Comparison of ENCODE assay signal across 9 mouse cellular contexts in genomic region chr2:93372097-93372571, GRCm38 (mm10). TPM values are rescaled to one million over a fixed set of nuclear protein-coding genes. Genes with fewer than 3 reads are reported as not detected.
DNase-seq lines count a peak whose midpoint lies in the region; ATAC-seq and TF ChIP-seq lines count a peak whose summit lies in the region.
"Had no signal": no experiment of that assay in that cellular context is flagged by ENCODE, and none has a peak within 500 bp of the region (broad histone marks: within the 10 kb centered on the region; RNA-seq: fewer than 3 reads in every experiment).

No protein-coding gene starts in this region.

- no peak overlapping the region for H3K9ac ChIP-seq in heart, embryonic 12.5 days
- no peak overlapping the region for H3K9ac ChIP-seq in heart, adult 2 months (ENCODE audit: low read depth, low read length)
- H3K9ac ChIP-seq in lung, embryonic 15.5 days: no peak overlapping the region
- H3K9ac ChIP-seq in forebrain, embryonic 12.5 days: no peak overlapping the region
- H3K9ac ChIP-seq: limb, embryonic 15.5 days had no signal

- no peak for DNase-seq in heart, adult 2 months
- DNase-seq in lung, adult 18-20 months: no peak
- peak; percentile 46 to 72 for DNase-seq in adrenal gland, postnatal 36 days
- DNase-seq in limb, embryonic 10.5 days (ENCODE audit: low spot score): no peak

- H3K4me1 ChIP-seq in heart, embryonic 12.5 days (replicated peaks): peaks cover 17% of the 10 kb centered on the region
- peaks cover 3% of the 10 kb centered on the region for H3K4me1 ChIP-seq in heart, adult 2 months (ENCODE audit: control insufficient read depth, insufficient read depth, low read length)
- 0 out of 2 replicates have a peak, but pooled peaks cover 4% of the 10 kb centered on the region for H3K4me1 ChIP-seq in lung, embryonic 15.5 days
- peaks cover 30% of the 10 kb centered on the region for H3K4me1 ChIP-seq in limb, embryonic 10.5 days
- H3K4me1 ChIP-seq in forebrain, embryonic 12.5 days: peaks cover 18% of the 10 kb centered on the region

- peak; percentile 59 for ATAC-seq in heart, embryonic 12.5 days (ENCODE audit: insufficient number of reproducible peaks, low FRiP score)
- peak; percentile 31; the same call in 1 of the 2 replicates for ATAC-seq in lung, embryonic 15.5 days (ENCODE audit: borderline replicate concordance, extremely low read depth, low FRiP score, low TSS enrichment)
- ATAC-seq in forebrain, embryonic 12.5 days (ENCODE audit: low FRiP score): no peak
- no peak for ATAC-seq in megakaryocyte-erythroid progenitor cell, adult 5-6 weeks (replicated peaks; ENCODE audit: low FRiP score, low TSS enrichment, poor library complexity, severe bottlenecking)

- H3K79me2 ChIP-seq in heart, adult 2 months (replicated peaks; ENCODE audit: control insufficient read depth, insufficient read depth, low read length): no peaks in the 10 kb centered on the region

- H3K27me3 ChIP-seq in heart, embryonic 12.5 days (replicated peaks): no peaks in the 10 kb centered on the region
- H3K27me3 ChIP-seq in heart, adult 2 months (ENCODE audit: control insufficient read depth, insufficient read depth, low read length): no peaks in the 10 kb centered on the region; the same call in 1 of the 2 replicates
- no peaks in the 10 kb centered on the region for H3K27me3 ChIP-seq in lung, embryonic 15.5 days
- H3K27me3 ChIP-seq in limb, embryonic 10.5 days (ENCODE audit: low read depth, poor library complexity, severe bottlenecking): no peaks in the 10 kb centered on the region
- no peaks in the 10 kb centered on the region for H3K27me3 ChIP-seq in forebrain, embryonic 12.5 days
- H3K27me3 ChIP-seq: limb, embryonic 15.5 days had no signal

- peak overlapping the region; percentile 15; the same call in 1 of the 2 replicates for H3K27ac ChIP-seq in heart, embryonic 12.5 days (ENCODE audit: poor library complexity, severe bottlenecking)
- no peak overlapping the region for H3K27ac ChIP-seq in heart, adult 2 months
- H3K27ac ChIP-seq in lung, embryonic 15.5 days: no peak overlapping the region; the same call in 1 of the 2 replicates
- H3K27ac ChIP-seq in limb, embryonic 10.5 days: peak overlapping the region; percentile 42; the same call in 1 of the 2 replicates
- H3K27ac ChIP-seq in forebrain, embryonic 12.5 days: no peak overlapping the region
- H3K27ac ChIP-seq: limb, embryonic 15.5 days had no signal

- no peak for TF ChIP-seq EP300 in heart, adult 2 months (IDR thresholded peaks at IDR 0.05; ENCODE audit: insufficient read depth, low read depth, low read length)

- H3K36me3 ChIP-seq in heart, embryonic 12.5 days: no peaks in the 10 kb centered on the region
- H3K36me3 ChIP-seq in heart, adult 2 months (ENCODE audit: control insufficient read depth, insufficient read depth, low read length): no peaks in the 10 kb centered on the region
- no peaks in the 10 kb centered on the region for H3K36me3 ChIP-seq in lung, embryonic 15.5 days
- H3K36me3 ChIP-seq in limb, embryonic 10.5 days: no peaks in the 10 kb centered on the region
- no peaks in the 10 kb centered on the region for H3K36me3 ChIP-seq in forebrain, embryonic 12.5 days (replicated peaks)
- H3K36me3 ChIP-seq: limb, embryonic 15.5 days had no signal

- no peak overlapping the region for H3K4me3 ChIP-seq in heart, embryonic 12.5 days
- H3K4me3 ChIP-seq in heart, adult 2 months: no peak overlapping the region
- H3K4me3 ChIP-seq in lung, embryonic 15.5 days: no peak overlapping the region
- H3K4me3 ChIP-seq in limb, embryonic 10.5 days: no peak overlapping the region
- no peak overlapping the region for H3K4me3 ChIP-seq in forebrain, embryonic 12.5 days (replicated peaks)
- H3K4me3 ChIP-seq: limb, embryonic 15.5 days had no signal

- intact Hi-C loops in heart, adult 2 months (cut with DNase I): no loop called here

- TF ChIP-seq POLR2A in heart, adult 2 months (IDR thresholded peaks at IDR 0.05; ENCODE audit: insufficient read depth, low read depth, low read length): no peak

- 9% methylated on average over 5 of the region's 6 CpGs for WGBS in heart, embryonic 12.5 days
- 18% methylated on average over 5 of the region's 6 CpGs for WGBS in heart, adult 2 months
- WGBS in lung, embryonic 15.5 days: 11% methylated on average over 4 of the region's 6 CpGs
- 16% methylated on average over 6 of the region's 6 CpGs for WGBS in limb, embryonic 10.5 days
- 41% methylated on average over 3 of the region's 6 CpGs for WGBS in forebrain, embryonic 12.5 days

- no peak for TF ChIP-seq CTCF in heart, adult 2 months (IDR thresholded peaks at IDR 0.05)

- no peak overlapping the region for H3K4me2 ChIP-seq in heart, embryonic 12.5 days
- H3K4me2 ChIP-seq in lung, embryonic 15.5 days: no peak overlapping the region
- H3K4me2 ChIP-seq in forebrain, embryonic 12.5 days: no peak overlapping the region
- H3K4me2 ChIP-seq: limb, embryonic 15.5 days had no signal

- H3K9me3 ChIP-seq in heart, embryonic 12.5 days (replicated peaks): peaks cover 3% of the 10 kb centered on the region
- no peaks in the 10 kb centered on the region for H3K9me3 ChIP-seq in lung, embryonic 15.5 days
- no peaks in the 10 kb centered on the region for H3K9me3 ChIP-seq in limb, embryonic 10.5 days (replicated peaks)
- no peaks in the 10 kb centered on the region for H3K9me3 ChIP-seq in forebrain, embryonic 12.5 days
- H3K9me3 ChIP-seq: limb, embryonic 15.5 days had no signal

RNA-seq across cellular contexts. Expression of gene Tspan18, which starts 37.8 kb away (rescaled TPM):
- polyA plus RNA-seq in heart, embryonic 12.5 days (2016; fragmentation: Nextera tagmentation; extraction: Ambion mirVana): 58.5 and 63.8 TPM in 2 replicates
- total RNA-seq in heart, adult 2 months (2021): 10 to 100 TPM in 1 of 2 experiments, 1 to 10 TPM in 1; 9.4 to 16.0 TPM
- polyA plus RNA-seq in heart, adult 2 months (2012; rRNA removed): 21.3 and 23.8 TPM in 2 replicates
- 25.4 and 29.0 TPM in 2 replicates for polyA plus RNA-seq in lung, embryonic 15.5 days (2015; fragmentation: Nextera tagmentation; extraction: Ambion mirVana)
- total RNA-seq in adrenal gland, postnatal 36 days (2021): 10 to 100 TPM; 49.7 to 59.4 TPM
- 9.9 and 13.4 TPM in 2 replicates for polyA plus RNA-seq in limb, embryonic 10.5 days (2016; fragmentation: Nextera tagmentation; extraction: Ambion mirVana)
- 31.2 and 32.5 TPM in 2 replicates for polyA plus RNA-seq in forebrain, embryonic 12.5 days (2016; fragmentation: Nextera tagmentation; extraction: Ambion mirVana)
- 4.1 TPM in 1 of 2 replicates, not detected in the other for total RNA-seq in megakaryocyte-erythroid progenitor cell, adult 5-6 weeks (2014; fragmentation: Nextera tagmentation)
- not detected in 2 replicates for total RNA-seq in megakaryocyte-erythroid progenitor cell, adult 5-6 weeks (2017)

Comparison
In these comparisons a context has a peak if more than half of its experiments do, and no peak if none do; other contexts are left out.
1. H3K27ac ChIP-seq: peak in heart, embryonic 12.5 days (single experiment) and limb, embryonic 10.5 days (single experiment); none in heart, adult 2 months (single experiment), lung, embryonic 15.5 days (single experiment) and forebrain, embryonic 12.5 days (single experiment).
2. ATAC-seq: peak in heart, embryonic 12.5 days (single experiment) and lung, embryonic 15.5 days (single experiment); none in forebrain, embryonic 12.5 days (single experiment) and megakaryocyte-erythroid progenitor cell, adult 5-6 weeks (single experiment).
3. DNase-seq: peak in adrenal gland, postnatal 36 days (2 of 2); none in heart, adult 2 months (0 of 2), lung, adult 18-20 months (0 of 2) and limb, embryonic 10.5 days (single experiment).